Mouse (Mus musculus) liver, embryonic 16.5 days (tissue): Measurements from ENCODE around the gene Cers5. TPM values are rescaled to one million over a fixed set of nuclear protein-coding genes. Genes with fewer than 3 reads are reported as not detected.
A peak's percentile ranks its signal among the peaks of the same experiment; 100 is the strongest.

Experiments used
- ATAC-seq: fragments of 200-750 bp; cut with Nextera tagmentation; 2 replicates; pipeline ENCODE4 v1.8.0; 2017; ENCODE audit warnings: low read depth, mild to moderate bottlenecking, moderate number of reproducible peaks, moderate library complexity
- H3K27ac ChIP-seq: fragments of 300-500 bp; sonication (generic); 2 replicates; pipeline ENCODE4 v1.5.1; 2014; ENCODE audit warnings: mild to moderate bottlenecking, low read length
- H3K27me3 ChIP-seq: fragments of 300-500 bp; sonication (generic); 2 replicates; pipeline ENCODE4 v1.6.1; 2014; ENCODE audit warnings: low read depth, low read length, mixed read lengths; ENCODE audit not compliant: control insufficient read depth, insufficient read depth
- H3K36me3 ChIP-seq: fragments of 300-500 bp; sonication (generic); 2 replicates; pipeline ENCODE4 v1.6.1; 2014; ENCODE audit warnings: mild to moderate bottlenecking; ENCODE audit not compliant: control insufficient read depth, insufficient read depth
- H3K4me1 ChIP-seq: fragments of 300-500 bp; sonication (generic); 2 replicates; pipeline ENCODE4 v1.6.1; 2014; ENCODE audit warnings: low read depth, low read length, mixed read lengths; ENCODE audit not compliant: control insufficient read depth
- H3K4me2 ChIP-seq: fragments of 300-500 bp; sonication (generic); 2 replicates; pipeline ENCODE4 v1.6.1; 2014; ENCODE audit warnings: low read depth, low read length, mixed read lengths
- H3K4me3 ChIP-seq: fragments of 300-500 bp; sonication (generic); 2 replicates; pipeline ENCODE4 v1.5.1; 2014; ENCODE audit warnings: low read depth, mild to moderate bottlenecking, low read length
- H3K9ac ChIP-seq: fragments of 300-500 bp; sonication (generic); 2 replicates; pipeline ENCODE4 v1.6.1; 2014; ENCODE audit warnings: low read depth, low read length
- H3K9me3 ChIP-seq: fragments of 300-500 bp; sonication (generic); replicated peaks from 2 replicates; pipeline ENCODE4 v1.6.1; 2016; ENCODE audit warnings: low read length; ENCODE audit not compliant: control insufficient read depth
- WGBS: fragments of 180-500 bp; shearing (Covaris S2); extraction: QIAGEN DNeasy Blood & Tissue Kit; methylation state at CpG from one replicate; pipeline ENCODE4 v1.1.7; 2014; ENCODE audit not compliant: insufficient replicate concordance; 5-methylcytosine and 5-hydroxymethylcytosine counted together
- polyA plus RNA-seq: library from polyadenylated mRNA; unstranded; fragments of >200 nt; fragmentation: Nextera tagmentation; extraction: Ambion mirVana; gene quantifications from 2 replicates; pipeline ENCODE4 v1.2.1, GENCODE M21; 2015

Gene Cers5
- polyA plus RNA-seq, 1 experiment from 2014 or later, result 6.9 TPM

DNA sequence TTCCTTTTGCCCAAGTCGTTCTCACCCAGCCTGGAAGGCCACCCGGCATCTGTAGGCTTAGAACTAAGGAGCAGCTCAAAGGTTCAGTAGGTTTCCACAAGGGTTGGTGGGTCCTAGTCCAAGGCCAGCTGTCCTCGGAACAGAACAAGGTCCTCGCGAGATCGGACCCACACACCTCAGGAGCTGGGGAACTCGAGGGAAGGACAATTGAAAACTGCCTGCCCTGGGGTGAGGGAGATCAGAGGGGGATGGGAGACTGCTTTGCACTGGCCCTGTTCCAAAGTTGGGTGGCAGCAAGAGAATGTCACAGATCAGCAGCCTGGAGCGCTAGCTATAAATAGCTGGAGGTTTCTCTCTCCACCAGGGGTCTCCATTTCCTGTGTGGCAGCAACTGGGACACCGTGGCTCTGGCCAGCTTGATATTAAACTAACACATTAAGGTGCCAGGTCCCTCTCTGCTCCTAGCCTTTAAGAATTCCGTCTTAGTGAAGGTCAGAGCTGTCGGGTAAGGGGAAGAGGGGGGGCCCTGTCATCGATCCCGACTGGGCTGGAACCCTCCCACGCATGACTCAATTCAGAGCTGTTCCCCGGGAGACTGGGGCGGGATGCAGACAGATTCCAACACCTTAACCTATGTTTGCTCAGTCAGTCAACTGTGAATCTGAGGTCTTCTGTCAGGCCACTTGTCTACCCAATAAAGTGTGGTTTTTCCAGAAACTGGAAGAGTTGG is 48.2 kb downstream of the Cers5 start:
- Histone ChIP-seq H3K9ac (peak overlapping the region; percentile 25; the same call in 1 of the 2 replicates), H3K9me3 (no peaks in the 10 kb centered on the region), H3K27me3 (no peaks in the 10 kb centered on the region), H3K4me1 (peaks cover 30% of the 10 kb centered on the region), H3K36me3 (peaks cover 12% of the 10 kb centered on the region), H3K4me2 (peak overlapping the region; percentile 82), H3K4me3 (peak overlapping the region; percentile 42), H3K27ac (peak overlapping the region; percentile 82)
- WGBS, result 13% methylated on average over 16 of the region's 16 CpGs
- ATAC-seq, result peak; percentile 17

DNA sequence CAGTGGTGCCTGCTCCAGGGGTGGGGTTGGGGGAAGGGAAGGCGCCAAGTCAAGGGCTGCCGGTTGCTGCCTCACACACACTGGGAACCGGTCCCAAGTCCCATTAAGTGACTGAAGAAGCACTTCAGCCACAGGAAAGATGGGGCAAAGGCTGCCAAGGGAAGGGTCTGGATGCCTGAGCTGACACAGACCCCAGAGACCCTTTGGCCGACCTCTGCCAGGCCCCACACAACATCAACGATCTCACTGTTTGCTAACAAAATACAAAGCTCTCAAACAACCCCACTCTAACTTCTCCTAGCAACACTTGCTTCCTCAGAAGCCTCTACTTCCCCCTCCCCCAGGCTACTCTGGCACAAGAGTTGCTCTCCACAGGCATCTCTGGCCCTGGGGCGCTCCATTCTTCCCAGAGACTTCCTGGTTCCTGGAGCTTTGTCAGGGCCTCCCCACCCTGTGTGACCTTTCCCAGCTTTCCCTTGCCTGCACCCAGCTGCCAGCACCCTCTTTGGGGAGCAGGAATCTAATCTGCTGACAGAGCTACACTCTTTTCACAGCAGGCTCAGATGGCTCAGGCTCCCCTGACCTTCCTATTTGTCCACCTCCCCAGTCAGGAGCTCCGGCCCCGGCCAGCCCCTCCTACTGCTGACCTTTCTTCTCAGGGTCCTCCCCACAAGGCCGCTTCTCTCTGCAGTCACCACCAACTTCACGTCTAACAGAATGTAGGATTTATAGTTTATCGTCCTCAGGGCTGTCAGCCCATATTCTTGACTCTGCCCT is 49.0 kb downstream of the Cers5 start:
- H3K9me3 ChIP-seq, result no peaks in the 10 kb centered on the region
- H3K9ac ChIP-seq, result no peak overlapping the region
- peaks cover 30% of the 10 kb centered on the region for H3K4me1 ChIP-seq
- peak overlapping the region; percentile 82 for H3K4me2 ChIP-seq
- ATAC-seq, result peak; percentile 20; the same call in 1 of the 2 replicates
- WGBS, result 23% methylated on average over 11 of the region's 11 CpGs
- H3K27ac ChIP-seq, result peak overlapping the region; percentile 82
- H3K36me3 ChIP-seq, result peaks cover 7% of the 10 kb centered on the region
- no peaks in the 10 kb centered on the region for H3K27me3 ChIP-seq
- no peak overlapping the region for H3K4me3 ChIP-seq

DNA sequence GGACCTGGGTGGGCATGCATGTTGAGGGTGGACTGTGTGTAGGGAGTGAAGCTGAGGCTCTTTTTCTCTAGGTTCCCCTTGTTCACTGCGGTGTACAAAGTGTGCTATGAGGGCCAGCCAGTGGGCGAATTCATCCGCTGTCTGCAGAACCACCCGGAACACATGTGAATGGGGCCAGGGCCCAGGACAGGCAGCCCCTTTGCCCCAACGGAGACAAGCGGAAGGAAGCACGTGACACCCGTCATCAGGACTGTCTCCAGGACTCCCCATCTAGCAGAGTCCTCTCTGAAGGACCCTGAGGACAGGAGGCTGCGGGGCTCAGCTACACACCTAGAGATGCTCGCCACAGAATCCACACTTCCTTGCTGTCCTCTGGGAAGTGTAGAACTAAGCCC is 49.6 kb downstream of the Cers5 start:
- no peak overlapping the region for H3K9ac ChIP-seq
- ATAC-seq, result no peak
- H3K27ac ChIP-seq, result peak overlapping the region; percentile 82
- 0 out of 2 replicates have a peak overlapping the region, but pooled peaks have one; percentile 82 for H3K4me2 ChIP-seq
- 37% methylated on average over 10 of the region's 10 CpGs for WGBS
- peaks cover 30% of the 10 kb centered on the region for H3K4me1 ChIP-seq
- peaks cover 2% of the 10 kb centered on the region for H3K36me3 ChIP-seq
- H3K9me3 ChIP-seq, result no peaks in the 10 kb centered on the region
- no peak overlapping the region for H3K4me3 ChIP-seq
- no peaks in the 10 kb centered on the region for H3K27me3 ChIP-seq

DNA sequence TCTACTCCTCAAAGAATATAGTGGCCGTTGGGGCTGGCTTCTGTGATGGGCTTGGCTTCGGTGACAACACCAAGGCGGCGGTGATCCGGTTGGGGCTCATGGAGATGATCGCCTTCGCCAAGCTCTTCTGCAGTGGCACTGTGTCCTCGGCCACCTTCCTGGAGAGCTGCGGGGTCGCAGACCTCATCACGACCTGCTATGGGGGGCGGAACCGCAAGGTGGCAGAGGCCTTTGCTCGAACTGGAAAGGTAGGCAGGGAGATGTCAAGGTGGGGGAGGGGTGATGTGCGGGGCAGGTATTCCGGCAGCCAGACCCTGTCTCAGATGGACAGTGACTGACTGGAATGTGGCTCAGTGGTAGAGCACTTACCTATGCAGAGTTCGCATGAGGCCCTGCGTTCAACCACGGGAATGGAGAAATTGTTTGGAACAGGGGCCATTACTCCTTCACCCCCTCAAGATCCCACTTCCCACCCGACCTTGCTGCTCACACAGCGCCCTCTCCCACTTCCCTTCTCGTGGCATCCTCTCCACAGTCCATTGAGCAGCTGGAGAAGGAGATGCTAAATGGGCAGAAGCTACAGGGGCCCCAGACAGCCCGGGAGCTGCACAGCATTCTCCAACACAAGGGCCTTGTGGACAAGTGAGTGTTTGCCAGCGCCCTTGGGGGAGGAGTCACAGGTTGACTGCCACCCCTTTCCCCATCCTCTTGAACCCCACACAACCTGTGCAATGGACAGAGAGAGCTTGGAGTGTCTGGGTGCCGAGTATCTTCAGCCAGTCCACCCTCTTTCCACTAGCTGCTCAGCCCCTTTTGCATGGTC is 50.6 kb downstream of the Cers5 start:
- H3K4me2 ChIP-seq, result no peak overlapping the region
- WGBS, result 67% methylated on average over 25 of the region's 25 CpGs
- no peak for ATAC-seq
- no peaks in the 10 kb centered on the region for H3K9me3 ChIP-seq
- peaks cover 30% of the 10 kb centered on the region for H3K4me1 ChIP-seq
- H3K36me3 ChIP-seq, result no peaks in the 10 kb centered on the region
- no peak overlapping the region for H3K27ac ChIP-seq
- no peaks in the 10 kb centered on the region for H3K27me3 ChIP-seq
- H3K4me3 ChIP-seq, result no peak overlapping the region
- no peak overlapping the region for H3K9ac ChIP-seq

DNA sequence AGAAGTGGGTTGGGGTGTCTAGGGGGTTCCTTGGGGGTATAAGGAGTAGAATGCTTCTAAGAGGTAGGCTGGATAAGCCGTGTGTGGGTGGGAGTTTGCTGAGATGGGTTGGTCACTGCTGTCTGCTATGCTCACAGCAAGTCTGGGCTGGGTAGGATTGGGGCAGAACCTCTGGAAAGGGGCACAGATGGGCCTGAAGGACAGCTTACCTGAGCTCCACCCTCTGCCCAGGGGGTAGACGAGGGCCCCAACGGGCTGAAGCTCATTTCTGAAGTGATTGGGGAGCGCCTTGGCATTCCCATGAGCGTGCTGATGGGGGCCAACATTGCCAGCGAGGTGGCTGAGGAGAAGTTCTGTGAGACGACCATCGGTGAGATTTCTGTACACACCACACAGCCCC is 52.8 kb downstream of the Cers5 start:
- ATAC-seq, result no peak
- H3K27me3 ChIP-seq, result no peaks in the 10 kb centered on the region
- H3K4me1 ChIP-seq, result peaks cover 35% of the 10 kb centered on the region
- H3K36me3 ChIP-seq, result no peaks in the 10 kb centered on the region
- no peak overlapping the region for H3K4me2 ChIP-seq
- H3K4me3 ChIP-seq, result no peak overlapping the region
- no peak overlapping the region for H3K9ac ChIP-seq
- no peaks in the 10 kb centered on the region for H3K9me3 ChIP-seq
- 51% methylated on average over 8 of the region's 8 CpGs for WGBS
- H3K27ac ChIP-seq, result no peak overlapping the region

DNA sequence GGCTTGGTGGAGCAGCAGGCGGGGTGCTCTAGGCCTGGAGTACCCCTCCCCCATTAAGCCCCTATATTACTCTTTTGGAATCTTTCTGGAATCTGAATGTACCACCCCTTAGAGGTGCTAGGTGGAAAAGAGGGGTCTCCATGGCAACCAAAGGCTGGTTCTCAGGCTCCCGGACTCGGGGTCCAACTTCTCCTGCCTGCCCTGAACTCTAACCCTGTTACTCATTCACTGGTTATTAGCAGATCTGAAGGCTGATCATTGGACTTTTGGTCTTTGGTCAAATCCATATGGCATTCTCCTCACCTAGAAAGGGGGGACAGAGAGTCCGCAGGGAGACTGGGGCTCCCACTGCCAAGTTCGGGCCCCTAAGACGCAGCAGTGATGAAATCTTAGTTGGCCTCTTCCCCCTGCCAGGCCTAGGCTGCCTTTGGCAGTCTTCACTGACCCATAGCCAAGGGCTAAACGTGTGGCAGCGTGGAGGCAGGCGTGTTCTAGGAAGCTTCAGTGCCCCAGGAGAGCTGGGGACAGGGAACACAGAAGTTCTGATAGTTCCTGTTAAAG is 54.1 kb downstream of the Cers5 start:
- peak overlapping the region; percentile 36 for H3K4me2 ChIP-seq
- WGBS, result 67% methylated on average over 9 of the region's 9 CpGs
- peak; percentile 48 for ATAC-seq

DNA sequence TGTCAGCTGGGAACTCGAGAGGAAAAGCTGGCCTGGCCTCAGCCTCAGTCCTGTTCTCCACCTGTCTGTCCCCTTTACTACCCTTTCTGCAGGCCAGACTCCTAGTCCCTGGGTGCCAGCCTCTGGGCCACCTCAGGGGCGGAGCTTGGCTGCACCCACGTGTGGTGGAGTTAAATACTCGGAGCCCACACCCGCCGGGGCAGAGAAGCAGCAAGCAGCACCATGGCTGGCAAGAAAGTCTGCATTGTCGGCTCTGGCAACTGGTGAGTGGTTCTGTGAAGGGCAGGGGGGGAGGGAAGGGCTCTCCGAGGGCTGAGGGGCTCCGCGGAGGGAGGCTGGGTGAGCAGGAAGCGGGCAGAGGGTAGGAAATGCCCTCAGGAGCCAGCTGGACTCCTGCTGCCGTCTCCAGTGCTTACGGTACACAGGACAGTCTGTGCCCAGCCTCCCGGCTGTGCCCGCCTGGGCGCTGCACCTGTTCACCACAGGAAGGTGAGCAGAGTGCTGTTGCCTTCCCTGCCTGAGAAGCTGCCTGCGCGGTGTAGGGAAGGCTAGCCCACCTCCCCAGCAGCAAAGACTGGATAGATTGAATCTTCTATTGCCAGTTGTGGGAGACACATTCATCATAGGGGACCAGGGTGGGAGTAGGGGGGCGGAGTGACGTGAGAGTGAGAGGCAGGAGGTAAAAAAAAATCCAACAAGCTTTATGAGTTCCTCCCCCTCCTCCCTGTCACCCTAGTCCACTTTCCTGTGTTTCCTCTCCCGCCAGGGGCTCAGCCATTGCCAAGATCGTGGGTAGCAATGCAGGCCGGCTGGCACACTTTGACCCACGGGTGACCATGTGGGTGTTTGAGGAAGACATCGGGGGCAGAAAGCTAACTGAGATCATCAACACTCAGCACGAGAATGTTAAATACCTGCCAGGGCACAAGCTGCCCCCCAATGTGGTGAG is 55.0 kb downstream of the Cers5 start, which contains the start of gene Gpd1:
Gene Gpd1 (plus strand): TSS at position 130 of the 949 bp plus-strand sequence.
- H3K4me1 ChIP-seq, result peaks cover 18% of the 10 kb centered on the region
- H3K27me3 ChIP-seq, result no peaks in the 10 kb centered on the region
- no peaks in the 10 kb centered on the region for H3K9me3 ChIP-seq
- H3K4me2 ChIP-seq, result peak within 1 kb of the TSS; percentile 36
- peak within 1 kb of the TSS; percentile 19; the same call in 1 of the 2 replicates for H3K9ac ChIP-seq
- H3K27ac ChIP-seq, result peak within 1 kb of the TSS; percentile 58
- no peak for ATAC-seq
- H3K4me3 ChIP-seq, result peak within 1 kb of the TSS; percentile 35
- no peaks in the 10 kb centered on the region for H3K36me3 ChIP-seq
- 48% methylated on average over 26 of the region's 26 CpGs for WGBS

More for the DNA sequence above, 54.1 kb downstream of the Cers5 start:
- H3K9ac ChIP-seq, result no peak overlapping the region
- no peaks in the 10 kb centered on the region for H3K36me3 ChIP-seq
- H3K4me3 ChIP-seq, result peak overlapping the region; percentile 35
- no peaks in the 10 kb centered on the region for H3K9me3 ChIP-seq
- peaks cover 24% of the 10 kb centered on the region for H3K4me1 ChIP-seq
- peak overlapping the region; percentile 42 for H3K27ac ChIP-seq
- no peaks in the 10 kb centered on the region for H3K27me3 ChIP-seq
